In genomic region chr5:139407121-139407885, GRCm38 (mm10) we compare ENCODE assay signal across 11 mouse cellular contexts. TPM values are rescaled to one million over a fixed set of nuclear protein-coding genes. Genes with fewer than 3 reads are reported as not detected.
DNase-seq lines count a peak whose midpoint lies in the region; ATAC-seq and TF ChIP-seq lines count a peak whose summit lies in the region.
"Had no signal": no experiment of that assay in that cellular context is flagged by ENCODE, and none has a peak within 500 bp of the region (broad histone marks: within the 10 kb centered on the region; RNA-seq: fewer than 3 reads in every experiment).

No protein-coding gene starts in this region.

- DNase-seq in cerebellum, postnatal 14 days, result peak; percentile 57 to 72
- DNase-seq in cerebellum, adult 9-11 months, result no peak
- no peak for DNase-seq in liver, adult 2 months (ENCODE audit: extremely low read depth, low read depth, low spot score)
- DNase-seq in liver, result no peak
- DNase-seq in layer of hippocampus, postnatal 10 days (ENCODE audit: low spot score in 2 of 2), result no peak
- no peak for DNase-seq in retina, postnatal 1 day
- DNase-seq: cerebellum, postnatal 36 days; thymus, postnatal 14 days had no signal

- no peaks in the 10 kb centered on the region for H3K79me2 ChIP-seq in liver, adult 2 months (ENCODE audit: control insufficient read depth, insufficient read depth, low read length)

- H3K4me1 ChIP-seq in liver, adult 2 months (ENCODE audit: control insufficient read depth, insufficient read depth, low read length), result no peaks in the 10 kb centered on the region
- H3K4me1 ChIP-seq in embryonic facial prominence, embryonic 12.5 days, result peaks cover 25% of the 10 kb centered on the region; the same call in 1 of the 2 replicates
- peaks cover 70% of the 10 kb centered on the region for H3K4me1 ChIP-seq in liver, embryonic 12.5 days

- H3K4me3 ChIP-seq in liver, adult 2 months (ENCODE audit: insufficient read depth, low read depth, low read length), result peak overlapping the region; percentile 23; the same call in 1 of the 2 replicates
- H3K4me3 ChIP-seq in embryonic facial prominence, embryonic 12.5 days, result no peak overlapping the region
- no peak overlapping the region for H3K4me3 ChIP-seq in liver, embryonic 12.5 days

- TF ChIP-seq CTCF in liver, adult 2 months (IDR thresholded peaks at IDR 0.05; ENCODE audit: low read depth, low read length), result no peak

- H3K27me3 ChIP-seq in liver, adult 2 months (ENCODE audit: control insufficient read depth, insufficient read depth, low read length), result no peaks in the 10 kb centered on the region
- no peaks in the 10 kb centered on the region for H3K27me3 ChIP-seq in embryonic facial prominence, embryonic 12.5 days
- H3K27me3 ChIP-seq in liver, embryonic 12.5 days (replicated peaks), result no peaks in the 10 kb centered on the region

- 0 out of 2 replicates have a peak overlapping the region, but pooled peaks have one; percentile 4 for H3K27ac ChIP-seq in liver, adult 2 months (replicated peaks; ENCODE audit: insufficient read depth, low read depth, low read length)
- peak overlapping the region; percentile 2; the same call in 1 of the 2 replicates for H3K27ac ChIP-seq in embryonic facial prominence, embryonic 12.5 days
- peak overlapping the region; percentile 10; the same call in 1 of the 2 replicates for H3K27ac ChIP-seq in liver, embryonic 12.5 days

- H3K9ac ChIP-seq in liver, adult 2 months (ENCODE audit: low read depth, low read length), result peak overlapping the region; percentile 32; the same call in 1 of the 2 replicates
- H3K9ac ChIP-seq in embryonic facial prominence, embryonic 12.5 days, result no peak overlapping the region
- H3K9ac ChIP-seq in liver, embryonic 12.5 days, result 0 out of 2 replicates have a peak overlapping the region, but pooled peaks have one; percentile 14

- H3K9me3 ChIP-seq in embryonic facial prominence, embryonic 12.5 days, result no peaks in the 10 kb centered on the region
- H3K9me3 ChIP-seq in liver, embryonic 12.5 days (replicated peaks), result no peaks in the 10 kb centered on the region

- no peak for TF ChIP-seq POLR2A in liver, adult 2 months (IDR thresholded peaks at IDR 0.05; ENCODE audit: extremely low read depth, insufficient read depth, low read length)

- H3K4me2 ChIP-seq in embryonic facial prominence, embryonic 12.5 days (replicated peaks), result no peak overlapping the region
- peak overlapping the region; percentile 24 for H3K4me2 ChIP-seq in liver, embryonic 12.5 days

- 77% methylated on average over 14 of the region's 14 CpGs for WGBS in liver, adult 2 months
- 82% methylated on average over 14 of the region's 14 CpGs for WGBS in embryonic facial prominence, embryonic 12.5 days
- WGBS in liver, embryonic 12.5 days (ENCODE audit: insufficient replicate concordance), result 70% methylated on average over 14 of the region's 14 CpGs

- H3K36me3 ChIP-seq in liver, adult 2 months (ENCODE audit: control insufficient read depth, insufficient read depth, low read length), result no peaks in the 10 kb centered on the region
- no peaks in the 10 kb centered on the region for H3K36me3 ChIP-seq in embryonic facial prominence, embryonic 12.5 days
- H3K36me3 ChIP-seq in liver, embryonic 12.5 days, result no peaks in the 10 kb centered on the region

- no peak for ATAC-seq in embryonic facial prominence, embryonic 12.5 days (ENCODE audit: insufficient number of reproducible peaks, insufficient read depth, low FRiP score, low TSS enrichment)
- ATAC-seq in liver, embryonic 12.5 days, result no peak
- ATAC-seq: forebrain, embryonic 14.5 days had no signal

RNA-seq across cellular contexts. Expression of gene C130050O18Rik, which starts 2.2 kb away (rescaled TPM):
- 0.18 and 0.54 TPM in 2 replicates for total RNA-seq in liver, adult 2 months (2014; rRNA removed)
- 0.56 and 1.6 TPM in 2 replicates for polyA plus RNA-seq in liver, adult 2 months (2012; rRNA removed)
- polyA plus RNA-seq in embryonic facial prominence, embryonic 12.5 days (2016; fragmentation: Nextera tagmentation; extraction: Ambion mirVana), result 0.77 and 1.2 TPM in 2 replicates
- polyA plus RNA-seq in liver, embryonic 12.5 days (2016; fragmentation: Nextera tagmentation; extraction: Ambion mirVana), result 0.72 and 0.75 TPM in 2 replicates
- under 1 TPM; 0.22 to 0.32 TPM for total RNA-seq in layer of hippocampus, postnatal 10 days (2021)

RNA-seq across cellular contexts. Expression of gene Gper1, which starts 15.6 kb away (rescaled TPM):
- 0.07 TPM in 1 of 2 replicates, not detected in the other for total RNA-seq in liver, adult 2 months (2014; rRNA removed)
- polyA plus RNA-seq in liver, adult 2 months (2012; rRNA removed), result 0.02 and 0.05 TPM in 2 replicates
- polyA plus RNA-seq in embryonic facial prominence, embryonic 12.5 days (2016; fragmentation: Nextera tagmentation; extraction: Ambion mirVana), result 1.6 and 1.8 TPM in 2 replicates
- polyA plus RNA-seq in liver, embryonic 12.5 days (2016; fragmentation: Nextera tagmentation; extraction: Ambion mirVana), result 0.39 and 0.51 TPM in 2 replicates
- total RNA-seq in layer of hippocampus, postnatal 10 days (2021), result 1 to 10 TPM; 3.7 to 3.8 TPM

RNA-seq across cellular contexts. Expression of gene Gpr146, which starts 29.8 kb away (rescaled TPM):
- total RNA-seq in liver, adult 2 months (2014; rRNA removed), result 36.5 and 57.1 TPM in 2 replicates
- 43.5 and 70.7 TPM in 2 replicates for polyA plus RNA-seq in liver, adult 2 months (2012; rRNA removed)
- 1.7 and 1.9 TPM in 2 replicates for polyA plus RNA-seq in embryonic facial prominence, embryonic 12.5 days (2016; fragmentation: Nextera tagmentation; extraction: Ambion mirVana)
- 18.3 and 19.3 TPM in 2 replicates for polyA plus RNA-seq in liver, embryonic 12.5 days (2016; fragmentation: Nextera tagmentation; extraction: Ambion mirVana)
- total RNA-seq in layer of hippocampus, postnatal 10 days (2021), result 1 to 10 TPM; 6.8 to 7.8 TPM

RNA-seq across cellular contexts. Expression of gene 3110082I17Rik, which starts 53.0 kb away (rescaled TPM):
- total RNA-seq in liver, adult 2 months (2014; rRNA removed), result 1.6 and 2.6 TPM in 2 replicates
- 2.2 and 7.4 TPM in 2 replicates for polyA plus RNA-seq in liver, adult 2 months (2012; rRNA removed)
- 32.6 and 33.5 TPM in 2 replicates for polyA plus RNA-seq in embryonic facial prominence, embryonic 12.5 days (2016; fragmentation: Nextera tagmentation; extraction: Ambion mirVana)
- polyA plus RNA-seq in liver, embryonic 12.5 days (2016; fragmentation: Nextera tagmentation; extraction: Ambion mirVana), result 30.6 and 33.5 TPM in 2 replicates
- 10 to 100 TPM; 19.3 to 21.0 TPM for total RNA-seq in layer of hippocampus, postnatal 10 days (2021)

RNA-seq across cellular contexts. Expression of gene Cyp2w1, which starts 54.9 kb away (rescaled TPM):
- total RNA-seq in liver, adult 2 months (2014; rRNA removed), result not detected in 2 replicates
- not detected in 2 replicates for polyA plus RNA-seq in liver, adult 2 months (2012; rRNA removed)
- 2.6 and 4.1 TPM in 2 replicates for polyA plus RNA-seq in embryonic facial prominence, embryonic 12.5 days (2016; fragmentation: Nextera tagmentation; extraction: Ambion mirVana)
- not detected in 2 replicates for polyA plus RNA-seq in liver, embryonic 12.5 days (2016; fragmentation: Nextera tagmentation; extraction: Ambion mirVana)
- total RNA-seq in layer of hippocampus, postnatal 10 days (2021), result not detected
- polyA plus RNA-seq: forebrain, embryonic 14.5 days had no signal

Comparison
In these comparisons a context has a peak if more than half of its experiments do, and no peak if none do; other contexts are left out.
1. DNase-seq: peak in cerebellum, postnatal 14 days (2 of 2); none in cerebellum, adult 9-11 months (single experiment), liver, adult 2 months (single experiment), liver (single experiment), layer of hippocampus, postnatal 10 days (0 of 2) and retina, postnatal 1 day (single experiment).
2. Peak in every context shown above with its lines, with median percentiles within 50 percentile points of each other: H3K27ac ChIP-seq.